Mouse (Mus musculus) layer of hippocampus, adult 11-12 months (tissue): ENCODE results near the gene Mex3a.

Source experiments
- DNase-seq: peaks from one replicate; pipeline ENCODE4 v3.0.0; 2022; ENCODE audit warnings: low spot score

The Mex3a gene

GRCm38 (mm10) chr3:88528646-88529045, 3.5 kb upstream of the Mex3a start:
- no peak for DNase-seq

GRCm38 (mm10) chr3:88529204-88530000, 2.8 kb upstream of the Mex3a start:
- no peak for DNase-seq

- no peak for DNase-seq
These were observed 1.9 kb upstream of the Mex3a start for GRCm38 (mm10) chr3:88530082-88530864.

- DNase-seq = peak; percentile 87
These were observed 572 bp upstream of the Mex3a start for GRCm38 (mm10) chr3:88531348-88532298.

GRCm38 (mm10) chr3:88532689-88533511, 705 bp downstream of the Mex3a start:
- no peak for DNase-seq

GRCm38 (mm10) chr3:88533706-88534105, 1.5 kb downstream of the Mex3a start:
- DNase-seq = no peak

- DNase-seq = no peak
These were observed 2.8 kb downstream of the Mex3a start for GRCm38 (mm10) chr3:88535005-88535404.

GRCm38 (mm10) chr3:88535527-88535926, 3.3 kb downstream of the Mex3a start:
- no peak for DNase-seq

GRCm38 (mm10) chr3:88536103-88536930, 4.1 kb downstream of the Mex3a start:
- DNase-seq = peak; percentile 85

GRCm38 (mm10) chr3:88537146-88537545, 5.0 kb downstream of the Mex3a start:
- no peak for DNase-seq

- DNase-seq = no peak
These were observed 6.3 kb downstream of the Mex3a start for GRCm38 (mm10) chr3:88538271-88539145.

GRCm38 (mm10) chr3:88539397-88539796, 7.2 kb downstream of the Mex3a start:
- no peak for DNase-seq

- no peak for DNase-seq
These were observed 7.9 kb downstream of the Mex3a start for GRCm38 (mm10) chr3:88540085-88540484.

GRCm38 (mm10) chr3:88541622-88542401, 9.6 kb downstream of the Mex3a start:
- DNase-seq = no peak

GRCm38 (mm10) chr3:88542486-88542885, 10.3 kb downstream of the Mex3a start:
- DNase-seq = no peak

- no peak for DNase-seq
These were observed 11.0 kb downstream of the Mex3a start for GRCm38 (mm10) chr3:88543174-88543573.

- no peak for DNase-seq
These were observed 11.6 kb downstream of the Mex3a start for GRCm38 (mm10) chr3:88543651-88544410.

GRCm38 (mm10) chr3:88544514-88544913, 12.3 kb downstream of the Mex3a start:
- no peak for DNase-seq
